ENCODE assay signal across 21 mouse cellular contexts in genomic region chr5:112674806-112675205, GRCm38 (mm10).
DNase-seq lines count a peak whose midpoint lies in the region; ATAC-seq and TF ChIP-seq lines count a peak whose summit lies in the region.
"Had no signal": no experiment of that assay in that cellular context is flagged by ENCODE, and none has a peak within 500 bp of the region (broad histone marks: within the 10 kb centered on the region; RNA-seq: fewer than 3 reads in every experiment).

No protein-coding gene starts in this region.

- WGBS in lung, embryonic 14.5 days: 46% methylated on average over 5 of the region's 5 CpGs

- no peaks in the 10 kb centered on the region for H3K27me3 ChIP-seq in lung, embryonic 14.5 days (ENCODE audit: insufficient read depth, low read length)
- H3K27me3 ChIP-seq: CH12.LX, Patski had no signal

- no peak for TF ChIP-seq CTCF in lung, embryonic 14.5 days (IDR thresholded peaks at IDR 0.05; ENCODE audit: low read depth)

- H3K9ac ChIP-seq in lung, embryonic 14.5 days: no peak overlapping the region

- no peak for ATAC-seq in lung, embryonic 14.5 days (ENCODE audit: insufficient read depth)
- ATAC-seq: activated CD4-positive, CD25-positive, alpha-beta regulatory T cell, adult 4 months; CD4-positive, CD25-positive, alpha-beta regulatory T cell, adult 4 months; Patski had no signal

- H3K4me3 ChIP-seq in lung, embryonic 14.5 days (ENCODE audit: low read depth, low read length): no peak overlapping the region

- H3K4me1 ChIP-seq in lung, embryonic 14.5 days (ENCODE audit: insufficient read depth): no peaks in the 10 kb centered on the region

- no peaks in the 10 kb centered on the region for H3K36me3 ChIP-seq in lung, embryonic 14.5 days (ENCODE audit: insufficient read depth)
- H3K36me3 ChIP-seq: G1E had no signal

- no peaks in the 10 kb centered on the region for H3K9me3 ChIP-seq in lung, embryonic 14.5 days (ENCODE audit: low read depth, low read length)

- H3K27ac ChIP-seq in lung, embryonic 14.5 days (ENCODE audit: low read depth): no peak overlapping the region

- H3K4me2 ChIP-seq in lung, embryonic 14.5 days: no peak overlapping the region

- peak; percentile 53 for DNase-seq in lung, embryonic 14.5 days
- no peak for DNase-seq in lung, postnatal 14 days
- DNase-seq in MN1 (ENCODE audit: low spot score): peak; percentile 70
- DNase-seq in c-Kit-positive CD71-positive TER-119-positive erythroid progenitor cells, embryonic 14.5 days (ENCODE audit: low spot score): no peak
- DNase-seq: adrenal gland, adult 2 months; adrenal gland, adult 8-10 months; adrenal gland, postnatal 10 days; adrenal gland, postnatal 14 days; adrenal gland, postnatal 25 days; adrenal gland, postnatal 36 days; B cell, adult 2 months; cerebellum, adult 11 months; cerebellum, adult 11-12 months; cerebellum, adult 18-20 months; cerebellum, adult 2 months; cerebellum, adult 8-10 months had no signal

Comparison
In these comparisons a context has a peak if more than half of its experiments do, and no peak if none do; other contexts are left out.
1. DNase-seq: peak in lung, embryonic 14.5 days (single experiment) and MN1 (single experiment); none in lung, postnatal 14 days (single experiment) and c-Kit-positive CD71-positive TER-119-positive erythroid progenitor cells, embryonic 14.5 days (single experiment).